Mouse (Mus musculus): Measurements from ENCODE around the gene Cant1. TPM values are rescaled to one million over a fixed set of nuclear protein-coding genes. Genes with fewer than 3 reads are reported as not detected.

Cant1 gene
- polyA plus RNA-seq, 1 experiment from 2014 or later: 30.6 TPM

- Histone ChIP-seq H3K9ac (no peak overlapping the region), H3K27ac (0 out of 2 replicates have a peak overlapping the region, but pooled peaks have one; percentile 47)
- 30% methylated on average over 4 of the region's 4 CpGs for WGBS
These were observed 28.5 kb upstream of the Cant1 start for GRCm38 (mm10) chr11:118447346-118447745.

GRCm38 (mm10) chr11:118445843-118446242 is 27.0 kb upstream of the Cant1 start:
- H3K9ac ChIP-seq: no peak overlapping the region
- H3K4me3 ChIP-seq: no peak overlapping the region
- H3K4me1 ChIP-seq: peaks cover 5% of the 10 kb centered on the region
- 13% methylated on average over 3 of the region's 3 CpGs for WGBS
- H3K36me3 ChIP-seq: peaks cover 14% of the 10 kb centered on the region; the same call in 1 of the 2 replicates
- no peak for ATAC-seq (ENCODE audit: insufficient number of reproducible peaks, low FRiP score, low TSS enrichment, low read depth)
- no peak overlapping the region for H3K27ac ChIP-seq
- no peaks in the 10 kb centered on the region for H3K9me3 ChIP-seq
- no peak overlapping the region for H3K4me2 ChIP-seq
- 0 out of 2 replicates have a peak, but pooled peaks cover 4% of the 10 kb centered on the region for H3K27me3 ChIP-seq

More at GRCm38 (mm10) chr11:118447346-118447745, 28.5 kb upstream of the Cant1 start:
- Histone ChIP-seq H3K4me1 (peaks cover 5% of the 10 kb centered on the region), H3K4me3 (no peak overlapping the region), H3K4me2 (no peak overlapping the region), H3K9me3 (no peaks in the 10 kb centered on the region), H3K27me3 (0 out of 2 replicates have a peak, but pooled peaks cover 4% of the 10 kb centered on the region), H3K36me3 (peaks cover 18% of the 10 kb centered on the region; the same call in 1 of the 2 replicates)
- no peak for ATAC-seq (ENCODE audit: insufficient number of reproducible peaks, low FRiP score, low TSS enrichment, low read depth)

- Histone ChIP-seq H3K27ac (no peak overlapping the region), H3K9me3 (no peaks in the 10 kb centered on the region), H3K36me3 (peaks cover 9% of the 10 kb centered on the region; the same call in 1 of the 2 replicates), H3K4me3 (no peak overlapping the region), H3K4me2 (no peak overlapping the region), H3K4me1 (peaks cover 17% of the 10 kb centered on the region), H3K9ac (no peak overlapping the region), H3K27me3 (0 out of 2 replicates have a peak, but pooled peaks cover 4% of the 10 kb centered on the region)
- WGBS: 32% methylated on average over 11 of the region's 11 CpGs
- ATAC-seq (ENCODE audit: insufficient number of reproducible peaks, low FRiP score, low TSS enrichment, low read depth): no peak
These were observed 24.5 kb upstream of the Cant1 start for GRCm38 (mm10) chr11:118443201-118443970.

- no peaks in the 10 kb centered on the region for H3K9me3 ChIP-seq
- ATAC-seq (ENCODE audit: insufficient number of reproducible peaks, low FRiP score, low TSS enrichment, low read depth): no peak
- 0 out of 2 replicates have a peak, but pooled peaks cover 3% of the 10 kb centered on the region for H3K36me3 ChIP-seq
- peaks cover 19% of the 10 kb centered on the region for H3K4me1 ChIP-seq
- H3K9ac ChIP-seq: no peak overlapping the region
- H3K27ac ChIP-seq: no peak overlapping the region
- H3K4me3 ChIP-seq: no peak overlapping the region
- no peak overlapping the region for H3K4me2 ChIP-seq
- H3K27me3 ChIP-seq: 0 out of 2 replicates have a peak, but pooled peaks cover 4% of the 10 kb centered on the region
- 69% methylated on average over 13 of the region's 13 CpGs for WGBS
These were observed 23.8 kb upstream of the Cant1 start for GRCm38 (mm10) chr11:118442691-118443090.

- H3K27ac ChIP-seq: peak overlapping the region; percentile 17; the same call in 1 of the 2 replicates
- no peak overlapping the region for H3K4me2 ChIP-seq
- no peak overlapping the region for H3K4me3 ChIP-seq
- no peak overlapping the region for H3K9ac ChIP-seq
- peaks cover 36% of the 10 kb centered on the region for H3K4me1 ChIP-seq
- WGBS: 31% methylated on average over 11 of the region's 11 CpGs
- 0 out of 2 replicates have a peak, but pooled peaks cover 3% of the 10 kb centered on the region for H3K27me3 ChIP-seq
- no peaks in the 10 kb centered on the region for H3K36me3 ChIP-seq
- ATAC-seq (ENCODE audit: insufficient number of reproducible peaks, low FRiP score, low TSS enrichment, low read depth): no peak
- no peaks in the 10 kb centered on the region for H3K9me3 ChIP-seq
These were observed 20.0 kb upstream of the Cant1 start for GRCm38 (mm10) chr11:118438665-118439414.

- no peak overlapping the region for H3K4me2 ChIP-seq
- no peak overlapping the region for H3K4me3 ChIP-seq
- no peaks in the 10 kb centered on the region for H3K9me3 ChIP-seq
- 35% methylated on average over 6 of the region's 6 CpGs for WGBS
- no peak for ATAC-seq (ENCODE audit: insufficient number of reproducible peaks, low FRiP score, low TSS enrichment, low read depth)
- no peaks in the 10 kb centered on the region for H3K36me3 ChIP-seq
- H3K27me3 ChIP-seq: no peaks in the 10 kb centered on the region
- no peak overlapping the region for H3K9ac ChIP-seq
- H3K4me1 ChIP-seq: peaks cover 54% of the 10 kb centered on the region
- H3K27ac ChIP-seq: no peak overlapping the region
These were observed 17.6 kb upstream of the Cant1 start for GRCm38 (mm10) chr11:118436471-118436935.

- WGBS: 37% methylated on average over 13 of the region's 13 CpGs
- Histone ChIP-seq H3K36me3 (no peaks in the 10 kb centered on the region), H3K9me3 (no peaks in the 10 kb centered on the region), H3K9ac (no peak overlapping the region), H3K4me3 (peak overlapping the region; percentile 15; the same call in 1 of the 2 replicates), H3K4me2 (peak overlapping the region; percentile 41), H3K4me1 (peaks cover 72% of the 10 kb centered on the region), H3K27me3 (no peaks in the 10 kb centered on the region), H3K27ac (peak overlapping the region; percentile 43; the same call in 1 of the 2 replicates)
- ATAC-seq (ENCODE audit: insufficient number of reproducible peaks, low FRiP score, low TSS enrichment, low read depth): no peak
These were observed 15.2 kb upstream of the Cant1 start for GRCm38 (mm10) chr11:118434093-118434492.

GRCm38 (mm10) chr11:118433398-118433868 is 14.5 kb upstream of the Cant1 start:
- H3K36me3 ChIP-seq: no peaks in the 10 kb centered on the region
- ATAC-seq (ENCODE audit: insufficient number of reproducible peaks, low FRiP score, low TSS enrichment, low read depth): no peak
- no peaks in the 10 kb centered on the region for H3K27me3 ChIP-seq
- peak overlapping the region; percentile 43; the same call in 1 of the 2 replicates for H3K27ac ChIP-seq
- peak overlapping the region; percentile 15; the same call in 1 of the 2 replicates for H3K4me3 ChIP-seq
- peaks cover 72% of the 10 kb centered on the region for H3K4me1 ChIP-seq
- 65% methylated on average over 10 of the region's 10 CpGs for WGBS
- peak overlapping the region; percentile 41 for H3K4me2 ChIP-seq
- no peaks in the 10 kb centered on the region for H3K9me3 ChIP-seq
- H3K9ac ChIP-seq: no peak overlapping the region

GRCm38 (mm10) chr11:118431100-118431948 is 12.4 kb upstream of the Cant1 start:
- peak overlapping the region; percentile 47 for H3K27ac ChIP-seq
- peaks cover 76% of the 10 kb centered on the region for H3K4me1 ChIP-seq
- 57% methylated on average over 16 of the region's 16 CpGs for WGBS
- no peak for ATAC-seq (ENCODE audit: insufficient number of reproducible peaks, low FRiP score, low TSS enrichment, low read depth)
- no peak overlapping the region for H3K9ac ChIP-seq
- no peaks in the 10 kb centered on the region for H3K27me3 ChIP-seq
- no peaks in the 10 kb centered on the region for H3K9me3 ChIP-seq
- H3K4me2 ChIP-seq: no peak overlapping the region
- no peak overlapping the region for H3K4me3 ChIP-seq
- H3K36me3 ChIP-seq: no peaks in the 10 kb centered on the region

GRCm38 (mm10) chr11:118430291-118430885 is 11.5 kb upstream of the Cant1 start:
- H3K9ac ChIP-seq: no peak overlapping the region
- no peak overlapping the region for H3K27ac ChIP-seq
- no peaks in the 10 kb centered on the region for H3K36me3 ChIP-seq
- no peak overlapping the region for H3K4me3 ChIP-seq
- 18% methylated on average over 4 of the region's 4 CpGs for WGBS
- peaks cover 71% of the 10 kb centered on the region for H3K4me1 ChIP-seq
- H3K27me3 ChIP-seq: no peaks in the 10 kb centered on the region
- no peaks in the 10 kb centered on the region for H3K9me3 ChIP-seq
- H3K4me2 ChIP-seq: peak overlapping the region; percentile 66
- ATAC-seq (ENCODE audit: insufficient number of reproducible peaks, low FRiP score, low TSS enrichment, low read depth): no peak
